Mouse (Mus musculus): ENCODE measurements at regions not wholly inside any gene's neighbourhood (a gene's known extent, or its start where the extent isn't known, plus 50 kb on each side); places are given as distances from the start of the nearest gene placed in this dataset.
"Not testable (repeated sequence)": the region's sequence is repeated elsewhere in the genome, so short reads cannot be mapped to it uniquely, and the experiment has no call there.

GRCm38 (mm10) chr1:83832946-83833345, 424.9 kb upstream of the Sphkap start:
- no peak for DNase-seq (ENCODE audit: low spot score)

GRCm38 (mm10) chr1:83831900-83832535, 424.0 kb upstream of the Sphkap start:
- DNase-seq (ENCODE audit: low spot score), result no peak

GRCm38 (mm10) chr1:83830025-83830645, 422.1 kb upstream of the Sphkap start:
- no peak for DNase-seq (ENCODE audit: low spot score)

- DNase-seq (ENCODE audit: low spot score), result not testable (repeated sequence)
Measured at GRCm38 (mm10) chr1:83811162-83811561, 403.2 kb upstream of the Sphkap start.

GRCm38 (mm10) chr1:83808432-83808831, 400.4 kb upstream of the Sphkap start:
- no peak for DNase-seq (ENCODE audit: low spot score)

GRCm38 (mm10) chr1:83803345-83804041, 395.5 kb upstream of the Sphkap start:
- no peak for DNase-seq (ENCODE audit: low spot score)

- DNase-seq (ENCODE audit: low spot score), result no peak
Measured at GRCm38 (mm10) chr1:83801759-83802158, 393.8 kb upstream of the Sphkap start.

GRCm38 (mm10) chr1:83796961-83797891, 389.2 kb upstream of the Sphkap start:
- DNase-seq (ENCODE audit: low spot score), result peak; percentile 5

GRCm38 (mm10) chr1:83777151-83777550, 369.2 kb upstream of the Sphkap start:
- no peak for DNase-seq (ENCODE audit: low spot score)

GRCm38 (mm10) chr1:83771160-83771559, 363.2 kb upstream of the Sphkap start:
- DNase-seq (ENCODE audit: low spot score), result no peak

GRCm38 (mm10) chr1:83761499-83761898, 353.5 kb upstream of the Sphkap start:
- no peak for DNase-seq (ENCODE audit: low spot score)

GRCm38 (mm10) chr1:83756866-83757265, 348.9 kb upstream of the Sphkap start:
- no peak for DNase-seq (ENCODE audit: low spot score)

- no peak for DNase-seq (ENCODE audit: low spot score)
Measured at GRCm38 (mm10) chr1:83755336-83755735, 347.3 kb upstream of the Sphkap start.

GRCm38 (mm10) chr1:83752976-83753375, 345.0 kb upstream of the Sphkap start:
- no peak for DNase-seq (ENCODE audit: low spot score)

- DNase-seq (ENCODE audit: low spot score), result no peak
Measured at GRCm38 (mm10) chr1:83748974-83749373, 341.0 kb upstream of the Sphkap start.

GRCm38 (mm10) chr1:83748061-83748460, 340.1 kb upstream of the Sphkap start:
- no peak for DNase-seq (ENCODE audit: low spot score)

GRCm38 (mm10) chr1:83747412-83747811, 339.4 kb upstream of the Sphkap start:
- no peak for DNase-seq (ENCODE audit: low spot score)

GRCm38 (mm10) chr1:83746036-83746435, 338.0 kb upstream of the Sphkap start:
- DNase-seq (ENCODE audit: low spot score), result peak; percentile 63

GRCm38 (mm10) chr1:83736428-83737117, 328.6 kb upstream of the Sphkap start:
- peak; percentile 51 for DNase-seq (ENCODE audit: low spot score)

GRCm38 (mm10) chr1:83731682-83732081, 323.7 kb upstream of the Sphkap start:
- DNase-seq (ENCODE audit: low spot score), result no peak

- DNase-seq (ENCODE audit: low spot score), result no peak
Measured at GRCm38 (mm10) chr1:83728810-83729209, 320.8 kb upstream of the Sphkap start.

GRCm38 (mm10) chr1:83727938-83728337, 319.9 kb upstream of the Sphkap start:
- no peak for DNase-seq (ENCODE audit: low spot score)
